Mouse (Mus musculus): ENCODE measurements around the gene Eef1g. TPM values are rescaled to one million over a fixed set of nuclear protein-coding genes. Genes with fewer than 3 reads are reported as not detected.

Gene Eef1g
- polyA plus RNA-seq, 1 experiment, result 251 TPM

GRCm38 (mm10) chr19:8991871-8992735, 25.3 kb downstream of the Eef1g start:
- H3K36me3 ChIP-seq (ENCODE audit: control insufficient read depth, insufficient read depth, low read length), result no peaks in the 10 kb centered on the region
- TF ChIP-seq POLR2A (IDR thresholded peaks at IDR 0.05; ENCODE audit: control insufficient read depth, extremely low read depth, insufficient read depth, low read length, poor library complexity), result no peak
- H3K27ac ChIP-seq (ENCODE audit: control insufficient read depth, insufficient read depth, low read length), result no peak overlapping the region
- H3K27me3 ChIP-seq (ENCODE audit: control insufficient read depth, insufficient read depth, low read length), result peaks cover 7% of the 10 kb centered on the region; the same call in 1 of the 2 replicates
- no peak for DNase-seq
- WGBS, result 88% methylated on average over 13 of the region's 13 CpGs
- H3K4me1 ChIP-seq (replicated peaks; ENCODE audit: control insufficient read depth, insufficient read depth, low read length), result peaks cover 12% of the 10 kb centered on the region
- no peak overlapping the region for H3K4me3 ChIP-seq (ENCODE audit: control insufficient read depth, insufficient read depth, low read length)

GRCm38 (mm10) chr19:8992769-8993624, 26.2 kb downstream of the Eef1g start:
- TF ChIP-seq CTCF (IDR thresholded peaks at IDR 0.05; ENCODE audit: borderline replicate concordance, control insufficient read depth, extremely low read depth, insufficient read depth, low read length, poor library complexity) (peak; percentile 79; the same call in 1 of the 2 replicates), POLR2A (IDR thresholded peaks at IDR 0.05; ENCODE audit: control insufficient read depth, extremely low read depth, insufficient read depth, low read length, poor library complexity) (no peak)
- H3K27me3 ChIP-seq (ENCODE audit: control insufficient read depth, insufficient read depth, low read length), result peaks cover 7% of the 10 kb centered on the region; the same call in 1 of the 2 replicates
- no peaks in the 10 kb centered on the region for H3K36me3 ChIP-seq (ENCODE audit: control insufficient read depth, insufficient read depth, low read length)
- 41% methylated on average over 12 of the region's 12 CpGs for WGBS
- H3K4me1 ChIP-seq (replicated peaks; ENCODE audit: control insufficient read depth, insufficient read depth, low read length), result peaks cover 20% of the 10 kb centered on the region
- H3K27ac ChIP-seq (ENCODE audit: control insufficient read depth, insufficient read depth, low read length), result no peak overlapping the region
- H3K4me3 ChIP-seq (ENCODE audit: control insufficient read depth, insufficient read depth, low read length), result no peak overlapping the region
- peak; percentile 83 for DNase-seq

GRCm38 (mm10) chr19:8993625-8993912, 26.7 kb downstream of the Eef1g start:
- WGBS, result 79% methylated on average over 2 of the region's 2 CpGs
- Histone ChIP-seq H3K4me1 (replicated peaks; ENCODE audit: control insufficient read depth, insufficient read depth, low read length) (peaks cover 25% of the 10 kb centered on the region), H3K27ac (ENCODE audit: control insufficient read depth, insufficient read depth, low read length) (no peak overlapping the region), H3K36me3 (ENCODE audit: control insufficient read depth, insufficient read depth, low read length) (no peaks in the 10 kb centered on the region), H3K27me3 (ENCODE audit: control insufficient read depth, insufficient read depth, low read length) (peaks cover 3% of the 10 kb centered on the region; the same call in 1 of the 2 replicates), H3K4me3 (ENCODE audit: control insufficient read depth, insufficient read depth, low read length) (no peak overlapping the region)
- DNase-seq, result no peak
- TF ChIP-seq POLR2A (IDR thresholded peaks at IDR 0.05; ENCODE audit: control insufficient read depth, extremely low read depth, insufficient read depth, low read length, poor library complexity) (no peak), CTCF (IDR thresholded peaks at IDR 0.05; ENCODE audit: borderline replicate concordance, control insufficient read depth, extremely low read depth, insufficient read depth, low read length, poor library complexity) (no peak)

GRCm38 (mm10) chr19:8994813-8995607, 28.2 kb downstream of the Eef1g start:
- Histone ChIP-seq H3K36me3 (ENCODE audit: control insufficient read depth, insufficient read depth, low read length) (no peaks in the 10 kb centered on the region), H3K27me3 (ENCODE audit: control insufficient read depth, insufficient read depth, low read length) (no peaks in the 10 kb centered on the region; the same call in 1 of the 2 replicates), H3K4me1 (replicated peaks; ENCODE audit: control insufficient read depth, insufficient read depth, low read length) (peaks cover 24% of the 10 kb centered on the region), H3K4me3 (ENCODE audit: control insufficient read depth, insufficient read depth, low read length) (no peak overlapping the region), H3K27ac (ENCODE audit: control insufficient read depth, insufficient read depth, low read length) (no peak overlapping the region)
- TF ChIP-seq CTCF (IDR thresholded peaks at IDR 0.05; ENCODE audit: borderline replicate concordance, control insufficient read depth, extremely low read depth, insufficient read depth, low read length, poor library complexity) (no peak), POLR2A (IDR thresholded peaks at IDR 0.05; ENCODE audit: control insufficient read depth, extremely low read depth, insufficient read depth, low read length, poor library complexity) (no peak)
- DNase-seq, result no peak
- WGBS, result 91% methylated on average over 10 of the region's 10 CpGs

- Histone ChIP-seq H3K4me3 (ENCODE audit: control insufficient read depth, insufficient read depth, low read length) (no peak overlapping the region), H3K27me3 (ENCODE audit: control insufficient read depth, insufficient read depth, low read length) (no peaks in the 10 kb centered on the region), H3K27ac (ENCODE audit: control insufficient read depth, insufficient read depth, low read length) (no peak overlapping the region; the same call in 1 of the 2 replicates), H3K4me1 (replicated peaks; ENCODE audit: control insufficient read depth, insufficient read depth, low read length) (peaks cover 24% of the 10 kb centered on the region), H3K36me3 (ENCODE audit: control insufficient read depth, insufficient read depth, low read length) (no peaks in the 10 kb centered on the region)
- WGBS, result 96% methylated on average over 6 of the region's 6 CpGs
- TF ChIP-seq CTCF (IDR thresholded peaks at IDR 0.05; ENCODE audit: borderline replicate concordance, control insufficient read depth, extremely low read depth, insufficient read depth, low read length, poor library complexity) (no peak), POLR2A (IDR thresholded peaks at IDR 0.05; ENCODE audit: control insufficient read depth, extremely low read depth, insufficient read depth, low read length, poor library complexity) (no peak)
- no peak for DNase-seq
Observed at GRCm38 (mm10) chr19:8996601-8997000, 29.8 kb downstream of the Eef1g start.

GRCm38 (mm10) chr19:8997546-8997945, 30.7 kb downstream of the Eef1g start:
- Histone ChIP-seq H3K27ac (ENCODE audit: control insufficient read depth, insufficient read depth, low read length) (peak overlapping the region; percentile 81), H3K27me3 (ENCODE audit: control insufficient read depth, insufficient read depth, low read length) (no peaks in the 10 kb centered on the region), H3K36me3 (ENCODE audit: control insufficient read depth, insufficient read depth, low read length) (no peaks in the 10 kb centered on the region), H3K4me1 (replicated peaks; ENCODE audit: control insufficient read depth, insufficient read depth, low read length) (peaks cover 24% of the 10 kb centered on the region), H3K4me3 (ENCODE audit: control insufficient read depth, insufficient read depth, low read length) (no peak overlapping the region)
- peak; percentile 61 for DNase-seq
- TF ChIP-seq POLR2A (IDR thresholded peaks at IDR 0.05; ENCODE audit: control insufficient read depth, extremely low read depth, insufficient read depth, low read length, poor library complexity) (0 out of 2 replicates have a peak, but pooled peaks have one; percentile 24), CTCF (IDR thresholded peaks at IDR 0.05; ENCODE audit: borderline replicate concordance, control insufficient read depth, extremely low read depth, insufficient read depth, low read length, poor library complexity) (no peak)
- WGBS, result 30% methylated on average over 4 of the region's 4 CpGs
